Mouse (Mus musculus) lung, embryonic 16.5 days (tissue): ENCODE data around the gene Cog6. TPM values are rescaled to one million over a fixed set of nuclear protein-coding genes. Genes with fewer than 3 reads are reported as not detected.
A peak's percentile ranks its signal among the peaks of the same experiment; 100 is the strongest.

ENCODE experiments used
- ATAC-seq: fragments of 200-750 bp; cut with Nextera tagmentation; 2 replicates; pipeline ENCODE4 v1.8.0; 2017; ENCODE audit warnings: low read depth, mild to moderate bottlenecking, moderate library complexity
- H3K27ac ChIP-seq: fragments of 300-500 bp; sonication (generic); 2 replicates; pipeline ENCODE4 v1.5.1; 2014; ENCODE audit warnings: mild to moderate bottlenecking, control low read depth, low read length
- H3K27me3 ChIP-seq: fragments of 300-500 bp; sonication (generic); 2 replicates; pipeline ENCODE4 v1.6.1; 2014; ENCODE audit warnings: low read depth, low read length, mixed read lengths; ENCODE audit not compliant: control insufficient read depth, insufficient read depth
- H3K36me3 ChIP-seq: fragments of 300-500 bp; sonication (generic); 2 replicates; pipeline ENCODE4 v1.6.1; 2014; ENCODE audit warnings: low read length; ENCODE audit not compliant: control insufficient read depth, insufficient read depth
- H3K4me1 ChIP-seq: fragments of 300-500 bp; sonication (generic); replicated peaks from 2 replicates; pipeline ENCODE4 v1.6.1; 2014; ENCODE audit warnings: low read length, mixed read lengths; ENCODE audit not compliant: control insufficient read depth, insufficient read depth
- H3K4me2 ChIP-seq: fragments of 300-500 bp; sonication (generic); 2 replicates; pipeline ENCODE4 v1.6.1; 2014; ENCODE audit warnings: low read depth, low read length, control low read depth
- H3K4me3 ChIP-seq: fragments of 300-500 bp; sonication (generic); 2 replicates; pipeline ENCODE4 v1.5.1; 2014; ENCODE audit warnings: mild to moderate bottlenecking, low read length, control low read depth
- H3K9ac ChIP-seq: fragments of 300-500 bp; sonication (generic); 2 replicates; pipeline ENCODE4 v1.6.1; 2014; ENCODE audit warnings: low read length, control low read depth
- H3K9me3 ChIP-seq: fragments of 300-500 bp; sonication (generic); 2 replicates; pipeline ENCODE4 v1.6.1; 2016; ENCODE audit warnings: low read length; ENCODE audit not compliant: control insufficient read depth
- whole genome bisulfite sequencing: fragments of 180-500 bp; shearing (Covaris S2); extraction: QIAGEN DNeasy Blood & Tissue Kit; methylation state at CpG from one replicate; pipeline ENCODE4 v1.1.7; 2014; 5-methylcytosine and 5-hydroxymethylcytosine counted together
- polyA plus RNA-seq: library from polyadenylated mRNA; unstranded; fragments of >200 nt; fragmentation: Nextera tagmentation; extraction: Ambion mirVana; gene quantifications from 2 replicates; pipeline ENCODE4 v1.2.1, GENCODE M21; 2015

Cog6 gene
- polyA plus RNA-seq: 46.7 and 48.1 TPM in 2 replicates

DNA sequence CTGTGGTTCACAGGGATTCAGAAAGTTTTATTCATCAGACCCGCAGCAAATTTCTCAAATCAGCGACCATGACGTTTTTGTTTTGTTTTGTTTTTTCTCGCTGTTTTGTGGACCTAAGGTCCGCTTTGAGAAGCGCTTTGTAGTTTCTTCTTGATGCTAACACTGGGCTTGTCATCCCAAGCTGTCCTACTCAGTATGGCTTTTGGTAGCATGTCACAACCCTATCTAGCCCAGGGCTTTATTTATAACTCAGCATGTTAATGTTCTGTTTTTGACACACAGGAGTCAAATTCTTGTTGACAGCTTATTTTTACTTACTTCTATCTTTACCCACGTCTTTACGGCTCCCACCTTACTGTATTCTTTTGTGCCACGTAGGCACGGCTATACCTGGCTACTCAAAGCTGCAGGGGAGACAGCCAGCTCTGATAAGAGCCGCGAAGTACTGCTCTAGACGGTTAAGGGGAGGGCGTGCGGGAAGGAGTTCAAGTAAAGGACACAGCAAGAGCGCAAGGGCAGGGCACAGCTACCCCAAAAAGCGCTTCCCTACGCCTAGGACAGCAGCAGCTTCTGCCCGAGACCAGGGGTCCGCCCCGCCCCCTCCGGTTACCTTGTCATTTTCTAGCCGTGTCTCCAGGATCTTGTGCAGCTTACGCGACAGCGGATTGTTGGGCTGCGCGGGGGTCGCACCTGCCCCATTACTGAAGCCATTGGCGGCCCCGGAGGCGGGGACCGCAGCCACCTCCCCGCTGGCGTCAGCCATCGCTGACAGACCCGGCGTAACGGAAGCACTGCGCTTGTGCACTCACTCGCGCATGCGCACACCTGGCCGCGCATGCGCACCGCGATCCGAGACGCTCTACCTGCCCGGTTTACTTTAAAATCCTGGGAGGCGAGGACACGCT is at the start of gene Cog6:
Gene Cog6, minus strand, starts transcription at position 802 of the 905 bp plus-strand sequence.
- WGBS: 3% methylated on average over 53 of the region's 53 CpGs
- Histone ChIP-seq H3K4me2 (peak within 1 kb of the TSS; percentile 83), H3K36me3 (peaks cover 10% of the 10 kb centered on the region), H3K27ac (peak within 1 kb of the TSS; percentile 80), H3K4me1 (no peaks in the 10 kb centered on the region; the same call in 1 of the 2 replicates), H3K27me3 (no peaks in the 10 kb centered on the region), H3K9ac (peak within 1 kb of the TSS; percentile 77), H3K4me3 (peak within 1 kb of the TSS; percentile 85), H3K9me3 (no peaks in the 10 kb centered on the region)
- peak; percentile 94 for ATAC-seq

GRCm38 (mm10) chr3:53066095-53066372 is 49.0 kb upstream of the Cog6 start:
- ATAC-seq: peak; percentile 38; the same call in 1 of the 2 replicates
- peak overlapping the region; percentile 38; the same call in 1 of the 2 replicates for H3K27ac ChIP-seq
- no peak overlapping the region for H3K4me2 ChIP-seq
- WGBS: 61% methylated on average over 4 of the region's 4 CpGs
- no peak overlapping the region for H3K4me3 ChIP-seq
- H3K9me3 ChIP-seq: no peaks in the 10 kb centered on the region
- peaks cover 13% of the 10 kb centered on the region for H3K4me1 ChIP-seq
- no peaks in the 10 kb centered on the region for H3K36me3 ChIP-seq
- H3K27me3 ChIP-seq: no peaks in the 10 kb centered on the region
- no peak overlapping the region for H3K9ac ChIP-seq

DNA sequence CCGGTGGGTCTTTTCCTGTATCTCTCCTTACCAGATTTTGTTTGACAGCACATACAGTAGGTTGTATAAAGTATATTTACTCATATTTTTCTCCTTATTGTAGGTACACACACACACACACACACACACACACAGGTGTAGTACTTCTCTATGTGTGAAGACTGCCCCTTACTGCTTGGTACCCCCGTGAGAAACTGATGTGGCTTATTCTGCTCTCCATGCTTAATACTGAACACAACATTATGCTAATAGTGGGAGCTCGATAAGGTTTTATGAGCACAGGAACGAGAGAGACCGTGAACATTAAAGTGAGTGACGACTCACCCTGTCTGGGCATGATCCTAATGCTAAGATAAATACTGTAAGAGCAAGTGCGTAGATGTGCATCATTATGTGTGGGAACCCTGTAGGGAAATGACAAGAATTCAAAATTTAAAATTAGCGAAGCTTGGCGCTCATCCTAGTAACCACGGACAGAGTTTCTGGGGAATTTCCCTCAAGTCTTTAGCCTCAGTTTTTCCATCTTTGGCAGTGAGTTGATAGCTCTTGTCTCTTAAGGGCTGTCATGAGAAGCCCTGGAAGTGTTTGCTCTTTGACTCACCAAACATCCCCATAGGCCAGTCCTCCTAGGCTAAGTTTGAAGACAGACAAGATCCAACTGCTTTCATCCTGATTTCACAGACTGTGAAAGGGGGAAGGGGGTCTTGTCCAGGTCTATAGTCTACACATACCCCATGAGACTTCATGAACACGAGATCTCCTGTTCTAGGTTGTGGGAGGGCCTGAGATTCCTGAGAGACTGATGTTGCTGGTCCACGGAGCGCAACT is 48.4 kb upstream of the Cog6 start:
- Histone ChIP-seq H3K4me3 (no peak overlapping the region), H3K9ac (no peak overlapping the region), H3K9me3 (no peaks in the 10 kb centered on the region), H3K27me3 (no peaks in the 10 kb centered on the region), H3K4me1 (peaks cover 16% of the 10 kb centered on the region), H3K4me2 (no peak overlapping the region), H3K27ac (peak overlapping the region; percentile 38; the same call in 1 of the 2 replicates), H3K36me3 (no peaks in the 10 kb centered on the region)
- WGBS: 77% methylated on average over 13 of the region's 13 CpGs
- no peak for ATAC-seq

GRCm38 (mm10) chr3:53063423-53064147 is 46.5 kb upstream of the Cog6 start:
- ATAC-seq: no peak
- 38% methylated on average over 13 of the region's 13 CpGs for WGBS
- peak overlapping the region; percentile 12; the same call in 1 of the 2 replicates for H3K4me2 ChIP-seq

GRCm38 (mm10) chr3:53059959-53060358 is 42.9 kb upstream of the Cog6 start:
- Histone ChIP-seq H3K9me3 (no peaks in the 10 kb centered on the region), H3K4me1 (peaks cover 49% of the 10 kb centered on the region), H3K4me3 (no peak overlapping the region), H3K4me2 (no peak overlapping the region), H3K9ac (no peak overlapping the region), H3K36me3 (no peaks in the 10 kb centered on the region), H3K27me3 (no peaks in the 10 kb centered on the region), H3K27ac (peak overlapping the region; percentile 89)
- peak; percentile 86 for ATAC-seq
- 34% methylated on average over 2 of the region's 2 CpGs for WGBS

More at GRCm38 (mm10) chr3:53063423-53064147, 46.5 kb upstream of the Cog6 start:
- no peak overlapping the region for H3K4me3 ChIP-seq
- H3K27me3 ChIP-seq: no peaks in the 10 kb centered on the region
- H3K9ac ChIP-seq: no peak overlapping the region
- peaks cover 34% of the 10 kb centered on the region for H3K4me1 ChIP-seq
- H3K9me3 ChIP-seq: no peaks in the 10 kb centered on the region
- H3K36me3 ChIP-seq: no peaks in the 10 kb centered on the region
- H3K27ac ChIP-seq: peak overlapping the region; percentile 29; the same call in 1 of the 2 replicates

GRCm38 (mm10) chr3:53056430-53056829 is 39.4 kb upstream of the Cog6 start:
- ATAC-seq: peak; percentile 60
- Histone ChIP-seq H3K9me3 (no peaks in the 10 kb centered on the region), H3K27ac (no peak overlapping the region), H3K27me3 (no peaks in the 10 kb centered on the region), H3K4me2 (no peak overlapping the region), H3K4me3 (no peak overlapping the region), H3K9ac (no peak overlapping the region), H3K36me3 (no peaks in the 10 kb centered on the region), H3K4me1 (peaks cover 43% of the 10 kb centered on the region)
- WGBS: 48% methylated on average over 10 of the region's 10 CpGs

- no peaks in the 10 kb centered on the region for H3K36me3 ChIP-seq
- H3K27ac ChIP-seq: no peak overlapping the region
- 54% methylated on average over 8 of the region's 8 CpGs for WGBS
- peaks cover 15% of the 10 kb centered on the region for H3K4me1 ChIP-seq
- ATAC-seq: no peak
- no peak overlapping the region for H3K9ac ChIP-seq
- no peaks in the 10 kb centered on the region for H3K9me3 ChIP-seq
- H3K27me3 ChIP-seq: no peaks in the 10 kb centered on the region
- no peak overlapping the region for H3K4me3 ChIP-seq
- no peak overlapping the region for H3K4me2 ChIP-seq
Observed at GRCm38 (mm10) chr3:53052385-53052784, 35.3 kb upstream of the Cog6 start.

- H3K4me3 ChIP-seq: no peak overlapping the region
- H3K27me3 ChIP-seq: no peaks in the 10 kb centered on the region
- no peak for ATAC-seq
- H3K9ac ChIP-seq: no peak overlapping the region
- 0 out of 2 replicates have a peak overlapping the region, but pooled peaks have one; percentile 11 for H3K4me2 ChIP-seq
- H3K36me3 ChIP-seq: no peaks in the 10 kb centered on the region
- H3K27ac ChIP-seq: peak overlapping the region; percentile 30; the same call in 1 of the 2 replicates
- H3K9me3 ChIP-seq: no peaks in the 10 kb centered on the region
- H3K4me1 ChIP-seq: peaks cover 24% of the 10 kb centered on the region
- WGBS: 48% methylated on average over 6 of the region's 6 CpGs
Observed at GRCm38 (mm10) chr3:53046371-53046770, 29.3 kb upstream of the Cog6 start.
